Mouse (Mus musculus) urinary bladder, adult 2 months (tissue): Measurements from ENCODE around the gene Pde7b. TPM values are rescaled to one million over a fixed set of nuclear protein-coding genes. Genes with fewer than 3 reads are reported as not detected.

Source experiments
- DNase-seq: peaks from one replicate; pipeline ENCODE4 v3.0.0; 2022; ENCODE audit warnings: low spot score
- polyA plus RNA-seq: library from polyadenylated mRNA; depleted of rRNA; stranded (reverse); fragments of >200 nt; gene quantifications from 2 replicates; pipeline ENCODE4 v1.2.3, GENCODE M21; 2012

Pde7b gene
- polyA plus RNA-seq, 1 experiment = 10.1 TPM

DNA sequence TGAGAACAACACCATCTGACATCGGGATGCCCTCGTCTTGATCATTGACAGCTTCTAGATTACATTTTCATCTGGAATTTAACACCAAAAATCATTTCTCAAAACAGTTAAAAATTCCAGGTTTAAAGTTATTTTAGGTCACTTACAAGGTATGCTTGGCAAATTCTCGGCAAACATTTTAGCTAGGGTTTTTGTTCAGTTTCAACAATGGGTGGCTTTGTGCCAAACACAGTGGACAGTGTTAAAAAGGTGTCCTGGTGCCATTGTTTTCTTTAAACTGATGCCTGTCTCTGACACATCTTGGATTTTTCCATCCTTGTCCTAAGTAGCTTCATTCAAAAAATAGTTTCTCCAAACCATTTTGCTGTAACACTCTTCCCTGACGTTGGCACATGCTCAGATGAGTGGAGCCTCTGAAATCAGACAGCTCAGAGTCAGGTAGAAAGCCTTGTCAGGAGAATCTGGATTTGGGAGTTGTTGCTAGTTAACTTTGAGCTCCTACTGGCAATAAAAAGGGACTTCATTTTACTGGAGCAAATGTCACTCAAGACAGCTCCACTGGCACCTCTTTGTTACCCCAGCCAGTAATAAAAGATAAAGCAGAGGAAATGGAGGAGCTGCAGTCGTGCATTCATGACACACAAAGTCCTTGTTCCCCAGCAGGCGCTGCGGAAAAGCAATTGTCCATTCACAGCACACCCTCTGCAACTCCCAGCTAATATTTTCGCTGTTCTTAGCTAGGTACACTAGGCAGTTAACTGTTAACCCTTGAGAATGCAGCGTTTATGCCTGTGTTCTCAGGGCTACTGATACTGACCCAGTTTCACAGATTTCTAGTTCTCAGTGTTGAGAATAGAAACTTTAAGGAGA, 2.0 kb downstream of the Pde7b start:
- DNase-seq = no peak

DNA sequence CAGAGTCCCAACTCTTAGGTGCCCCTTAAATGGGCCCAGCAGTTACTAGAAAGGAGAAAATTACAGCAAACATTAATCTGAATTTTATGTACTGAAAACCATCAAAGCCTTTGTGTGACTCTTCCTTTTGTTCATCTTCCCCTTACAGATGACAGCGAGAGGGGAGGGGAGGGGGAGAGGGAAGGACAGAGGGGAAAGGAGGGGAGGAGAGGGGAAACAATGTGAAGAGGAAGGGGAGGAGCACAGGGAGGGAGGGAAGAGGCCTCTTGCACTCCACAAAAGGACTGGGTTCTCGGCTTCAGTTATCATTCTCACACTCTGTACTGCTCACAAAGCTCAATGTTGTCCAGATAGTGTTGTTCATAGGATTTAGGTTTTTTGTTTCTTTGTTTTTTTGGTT, 5.7 kb downstream of the Pde7b start:
- DNase-seq = no peak

DNA sequence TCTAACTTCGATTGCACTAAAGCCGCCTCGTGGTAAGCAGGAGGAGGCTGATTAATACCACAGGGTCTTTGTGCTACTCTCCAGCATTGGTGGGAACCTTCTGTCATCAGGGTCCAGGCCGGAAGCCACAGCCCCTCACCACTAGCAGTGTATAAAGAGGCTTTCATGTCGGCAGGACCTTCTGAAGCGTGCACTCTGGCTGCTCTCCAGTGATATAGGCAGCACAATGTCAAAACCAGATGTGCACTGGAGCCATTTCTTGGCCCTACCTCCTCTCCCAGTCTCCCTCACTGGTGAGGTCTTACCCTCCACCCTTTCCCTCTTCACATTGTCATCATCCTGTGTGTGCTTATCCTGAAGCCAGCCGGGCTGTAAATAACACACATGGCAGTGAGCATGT, 24.2 kb downstream of the Pde7b start:
- no peak for DNase-seq

DNA sequence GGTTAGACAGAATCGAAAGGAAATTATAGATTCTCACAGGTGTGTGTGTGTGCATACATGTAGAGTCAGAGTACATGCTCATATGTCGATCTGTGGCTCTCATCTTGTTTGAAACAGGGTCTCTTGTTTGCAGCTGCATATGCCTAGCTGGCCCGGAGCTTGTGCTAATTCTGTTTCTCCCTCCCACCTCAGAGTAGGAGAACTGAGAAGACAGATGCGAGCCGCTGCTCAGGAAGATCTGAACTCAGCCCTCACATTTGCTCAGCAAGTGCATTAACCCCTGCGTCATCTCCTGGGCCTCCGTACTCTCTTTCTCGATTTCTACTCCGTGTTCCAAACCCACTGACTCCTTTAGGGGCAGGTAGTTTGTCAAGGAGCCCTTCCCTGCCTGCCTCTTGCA, 25.0 kb downstream of the Pde7b start:
- no peak for DNase-seq

DNA sequence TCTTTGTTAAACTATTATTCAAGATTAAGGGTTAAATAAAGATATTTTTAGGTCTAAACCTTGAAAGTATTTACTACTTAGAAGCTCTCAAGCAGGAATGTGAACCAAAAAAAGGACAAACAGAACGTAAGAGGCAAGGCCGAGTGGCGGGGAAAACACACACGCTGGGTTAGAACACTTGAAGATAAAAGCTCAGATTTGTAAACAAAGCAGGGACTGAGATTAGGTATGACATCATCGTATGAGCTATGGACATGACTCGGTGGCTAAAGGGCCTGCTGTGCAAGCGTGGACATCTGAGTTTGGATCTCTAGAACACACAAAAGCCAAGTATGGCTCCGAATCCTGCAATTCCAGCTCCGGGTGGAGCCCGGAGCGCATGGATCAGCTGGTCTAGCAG, 29.2 kb downstream of the Pde7b start:
- no peak for DNase-seq

DNA sequence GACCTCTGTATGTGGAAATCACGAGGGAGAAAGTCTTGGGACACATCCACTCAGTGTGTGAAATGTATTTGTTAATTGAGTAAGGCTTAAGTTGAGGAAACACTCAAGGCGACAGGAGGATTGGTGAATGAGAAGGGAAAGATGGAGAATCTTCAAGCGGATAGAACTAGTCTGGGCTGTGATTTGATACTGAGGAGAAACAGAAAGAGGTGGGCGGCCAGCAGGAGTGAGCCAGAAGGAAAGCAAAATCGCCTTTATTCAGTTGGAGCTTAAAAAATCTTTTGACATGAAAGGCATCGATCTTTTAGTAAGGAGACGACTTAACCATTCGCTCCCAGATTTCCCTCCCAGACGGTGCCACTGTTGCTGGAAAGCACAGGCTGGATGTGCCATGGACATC, 34.9 kb downstream of the Pde7b start:
- no peak for DNase-seq

DNA sequence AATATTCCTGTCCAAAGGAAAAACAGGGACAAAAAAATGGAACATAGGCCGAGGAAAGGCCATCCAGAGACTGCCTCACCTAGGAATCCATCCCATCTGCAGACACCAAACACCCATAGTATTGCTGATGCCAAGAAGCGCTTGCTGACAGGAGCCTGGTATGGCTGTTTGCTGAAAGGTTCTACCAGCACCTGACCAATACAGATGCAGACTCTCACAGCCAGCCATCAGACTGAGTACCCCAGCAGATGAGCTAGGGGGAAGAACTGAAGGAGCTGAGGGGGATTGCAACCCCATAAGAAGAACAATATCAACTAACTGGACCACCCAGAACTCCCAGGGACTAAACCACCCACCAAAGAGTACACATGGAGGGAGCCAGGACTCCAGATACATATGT, 40.7 kb downstream of the Pde7b start:
- DNase-seq = no peak

DNA sequence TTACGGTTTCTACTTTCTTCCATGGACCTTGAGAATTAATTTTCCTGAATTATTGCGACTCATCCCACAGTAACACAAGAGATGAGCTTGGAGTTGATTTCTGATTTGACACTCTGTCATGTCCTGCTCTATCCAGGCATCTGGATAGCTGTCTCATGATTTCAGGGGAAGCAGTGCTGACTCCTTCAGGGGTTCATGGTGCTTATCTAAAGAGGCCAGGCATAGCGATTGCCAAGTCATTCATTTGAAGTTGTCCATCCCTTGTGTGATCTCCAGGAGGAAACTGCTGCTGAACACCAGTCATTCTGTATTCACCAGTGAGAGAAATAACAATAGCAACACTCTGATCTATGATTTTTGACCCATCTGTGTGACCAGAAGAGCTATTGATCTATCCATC, 43.9 kb downstream of the Pde7b start:
- DNase-seq = no peak

DNA sequence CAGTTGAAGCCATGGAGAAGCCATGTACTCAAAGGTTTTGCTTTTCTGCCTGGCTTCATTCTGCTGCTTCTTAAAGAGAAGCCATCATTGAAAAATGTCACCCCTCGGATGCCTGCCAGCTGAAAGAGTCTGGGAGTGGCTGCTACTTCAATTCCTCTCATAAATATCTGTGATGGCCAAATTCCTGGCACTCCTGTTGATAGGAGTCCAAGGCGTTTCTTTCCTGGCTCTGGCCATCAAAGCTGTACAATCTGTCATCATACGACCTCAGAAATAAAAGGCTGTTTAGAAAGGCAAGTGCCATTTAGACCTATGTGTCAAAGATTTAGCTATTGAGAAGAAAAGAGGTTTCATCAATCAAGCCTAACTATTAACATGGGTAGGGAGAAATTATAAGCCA, 49.6 kb downstream of the Pde7b start:
- no peak for DNase-seq

DNA sequence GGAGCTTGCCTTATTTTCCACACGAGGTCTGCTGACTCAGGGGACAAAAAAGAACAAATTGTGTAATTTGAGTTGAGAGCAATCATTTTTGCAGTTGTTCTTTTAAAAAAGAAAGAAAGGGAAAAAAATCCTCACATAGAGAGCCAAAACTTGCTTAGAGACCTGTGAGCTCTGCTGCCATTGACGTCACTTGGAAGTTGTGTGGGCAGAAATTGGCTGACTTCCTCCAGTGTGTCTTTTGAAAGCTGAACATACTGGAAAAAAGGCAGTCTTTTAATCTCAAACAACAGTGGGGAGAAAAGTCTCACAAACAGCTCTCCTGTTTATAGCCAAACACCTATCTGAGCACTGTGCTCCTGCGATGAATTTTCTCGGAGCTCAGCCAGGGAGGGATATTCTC, 51.1 kb downstream of the Pde7b start:
- DNase-seq = no peak

DNA sequence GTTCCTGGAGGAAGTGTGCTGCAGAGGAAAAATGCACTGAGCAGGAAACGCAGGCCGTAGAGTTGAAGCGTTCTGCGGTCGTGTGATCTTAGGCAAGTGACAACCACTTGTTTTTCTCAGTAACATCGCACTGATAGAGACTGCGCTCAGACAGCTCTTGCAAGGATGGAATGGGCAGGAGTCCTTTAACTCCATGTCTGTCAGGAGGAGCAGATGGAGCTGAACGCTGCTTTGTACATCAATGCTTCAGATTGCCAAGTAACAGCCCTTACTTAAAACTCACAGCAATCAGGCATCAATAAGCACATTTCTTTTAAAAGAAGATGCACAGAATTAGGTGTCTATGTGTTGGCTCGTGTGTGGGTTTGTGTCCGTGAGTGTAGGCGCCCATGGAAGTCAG, 52.3 kb downstream of the Pde7b start:
- DNase-seq = no peak

DNA sequence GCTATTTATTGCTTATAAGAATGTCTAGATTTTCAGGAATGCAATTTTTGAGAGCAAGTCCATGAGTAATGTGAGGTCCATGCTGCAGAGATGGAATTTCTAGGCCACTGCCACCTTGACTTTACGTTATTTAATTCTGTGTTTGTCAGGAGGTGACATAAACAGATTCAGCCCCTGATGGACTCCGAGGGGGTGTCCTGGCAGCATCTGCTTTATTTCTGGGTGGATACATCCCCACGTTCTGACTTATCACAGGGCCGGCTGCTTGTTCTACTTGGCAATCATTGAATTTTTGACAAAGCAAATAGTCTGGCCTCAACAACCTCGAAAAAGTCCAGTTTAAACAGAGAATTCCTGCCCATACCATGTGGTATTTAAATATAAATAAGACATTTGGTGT, 53.3 kb downstream of the Pde7b start:
- DNase-seq = no peak

DNA sequence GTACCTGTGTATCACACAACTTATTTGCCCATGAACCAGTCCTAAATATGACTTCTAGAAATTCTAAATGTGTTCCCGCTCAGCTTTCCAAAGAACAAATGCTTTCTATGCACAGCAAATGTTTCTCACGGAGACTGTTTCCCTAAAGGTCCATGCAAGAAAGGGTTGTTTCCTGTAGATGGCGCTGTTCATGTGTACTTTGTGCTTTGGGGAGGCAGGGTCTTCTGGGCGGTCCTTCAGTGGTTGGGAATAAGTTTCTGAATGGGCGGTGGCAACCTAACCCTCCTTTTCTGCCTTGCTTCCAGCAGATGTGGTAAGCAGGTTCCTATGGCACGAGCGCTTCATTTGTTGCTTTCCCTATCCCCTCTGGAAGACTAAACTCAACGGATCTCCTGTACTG, 54.3 kb downstream of the Pde7b start:
- DNase-seq = no peak

DNA sequence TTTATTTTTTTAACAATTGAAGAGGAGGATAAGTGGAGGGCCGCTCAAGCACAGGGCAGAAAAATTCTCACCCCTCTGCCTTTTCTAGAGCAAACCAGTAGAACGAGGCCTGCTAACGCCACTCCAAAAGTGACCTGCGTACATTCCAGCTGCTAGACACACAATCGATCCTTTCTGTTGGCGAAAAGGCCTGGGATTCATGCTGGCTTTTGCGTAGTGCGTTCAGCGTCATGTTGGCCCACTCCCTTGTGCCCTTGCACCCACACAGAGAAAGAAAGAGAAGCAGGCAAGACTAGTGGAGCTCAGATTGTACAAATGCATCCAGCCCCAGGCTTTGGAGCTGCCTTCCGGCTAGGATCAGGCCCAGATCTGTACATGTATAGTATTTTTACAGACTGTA, 55.4 kb downstream of the Pde7b start:
- no peak for DNase-seq

DNA sequence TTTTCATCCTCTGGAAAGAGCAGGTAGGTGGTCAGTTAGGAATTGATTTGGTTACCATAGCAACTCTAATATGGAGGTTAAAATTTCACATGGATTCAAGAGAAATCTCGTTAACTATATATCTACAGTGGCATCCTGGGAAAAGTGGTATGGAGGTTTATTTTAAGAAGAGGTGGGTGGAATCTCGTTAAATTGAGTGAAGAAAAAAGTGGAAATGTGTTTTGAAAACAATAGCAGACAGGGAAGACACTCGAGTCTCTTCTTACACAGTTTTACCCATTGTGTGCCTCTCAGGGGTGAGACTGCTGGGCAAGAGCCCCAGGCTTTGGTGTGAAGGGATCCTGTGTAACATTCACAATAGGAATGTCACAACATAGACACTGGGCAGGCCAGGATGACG, 56.3 kb downstream of the Pde7b start:
- DNase-seq = no peak

DNA sequence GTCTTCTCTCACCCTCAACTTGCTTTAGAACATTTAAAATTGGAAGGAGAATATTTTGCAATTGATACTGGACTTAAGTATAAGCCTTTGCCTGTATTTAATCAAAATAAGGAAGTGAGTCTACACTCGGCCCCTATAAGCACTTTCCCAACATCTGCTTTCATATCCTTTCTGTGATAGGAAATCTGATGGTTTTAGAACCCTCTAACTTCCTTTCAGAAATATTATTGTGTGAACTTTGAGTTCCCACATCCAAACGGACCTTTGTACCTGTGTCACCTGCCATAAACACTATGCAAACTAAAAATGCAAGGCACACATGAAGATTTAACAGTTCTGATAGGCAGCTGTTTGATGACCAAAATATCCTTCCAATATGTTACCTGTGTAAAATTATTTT, 58.2 kb downstream of the Pde7b start:
- DNase-seq = no peak

DNA sequence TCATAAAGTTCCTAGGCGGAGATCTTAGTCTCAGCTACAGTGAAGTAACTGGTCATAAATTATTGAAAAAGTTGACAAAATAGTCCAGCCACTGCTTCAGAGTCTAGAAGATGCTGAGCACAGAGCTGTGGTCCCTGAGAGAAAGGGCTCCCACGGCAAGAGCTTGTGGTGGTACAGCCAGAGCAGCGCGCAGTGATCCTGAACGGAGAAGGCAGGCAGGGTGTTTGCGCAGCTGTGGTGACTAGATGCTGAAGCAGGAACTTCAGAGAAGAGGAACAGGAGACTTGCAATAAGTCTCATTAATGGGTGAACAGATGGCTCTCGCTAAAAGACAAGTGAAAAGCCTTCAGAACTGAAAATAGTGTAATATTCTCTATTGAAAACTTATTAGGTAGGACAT, 61.9 kb downstream of the Pde7b start:
- no peak for DNase-seq

DNA sequence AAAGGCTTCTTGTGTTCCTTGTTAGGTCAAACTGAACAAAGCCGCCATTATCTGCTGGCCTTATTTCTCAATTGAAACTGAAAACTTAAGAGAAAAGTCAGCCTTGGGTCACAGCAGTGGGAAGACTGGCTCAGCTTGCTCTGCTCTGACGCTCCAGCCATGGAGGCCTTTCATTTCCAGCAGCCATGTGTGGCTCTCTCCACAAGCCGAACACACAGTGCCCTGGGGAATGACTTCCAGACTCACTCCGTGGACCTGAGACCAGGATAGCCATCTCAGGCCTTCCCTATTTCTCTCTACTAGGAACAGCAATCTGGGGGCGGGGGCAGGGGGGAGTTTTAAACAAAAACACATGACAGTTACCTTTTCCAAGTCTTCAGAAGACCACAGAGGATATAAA, 63.2 kb downstream of the Pde7b start:
- no peak for DNase-seq

DNA sequence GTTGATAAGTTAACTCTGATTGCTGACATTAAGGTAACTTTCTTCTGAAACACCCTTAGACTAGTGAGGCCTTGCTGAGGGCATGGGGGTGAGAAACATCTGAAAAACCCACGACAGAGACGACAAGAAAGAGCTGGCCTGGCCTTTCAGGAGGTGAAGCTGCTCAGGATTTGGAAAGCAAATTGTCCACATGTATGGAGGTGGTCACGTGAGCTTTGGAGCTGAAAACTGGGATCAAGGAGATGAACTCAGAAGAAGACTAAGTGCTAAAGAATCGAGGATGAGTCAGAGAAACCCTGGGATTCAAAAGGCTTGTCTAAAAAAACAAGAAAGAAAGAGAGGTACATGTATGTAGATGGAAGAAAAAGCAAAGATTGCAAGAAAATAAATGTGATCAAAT, 65.2 kb downstream of the Pde7b start:
- no peak for DNase-seq

DNA sequence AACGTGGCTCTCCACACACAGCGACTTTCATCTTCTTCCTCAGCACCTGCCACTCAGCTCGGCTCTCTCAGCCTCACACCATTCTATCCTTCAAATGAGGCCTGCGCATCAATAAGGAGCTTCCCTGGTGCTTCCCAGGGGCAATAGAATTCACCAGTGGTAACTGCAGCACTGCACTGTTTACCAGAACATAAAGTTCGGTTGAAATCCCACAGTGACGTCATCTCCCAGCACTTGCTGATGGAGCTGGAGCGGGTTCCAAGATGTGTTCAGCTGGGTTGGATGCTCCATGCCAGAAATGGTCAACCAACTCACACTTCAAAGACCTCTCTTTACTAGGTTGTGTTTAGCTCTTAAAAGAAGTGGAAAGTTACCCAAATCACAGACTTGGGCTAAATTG, 65.6 kb downstream of the Pde7b start:
- no peak for DNase-seq

DNA sequence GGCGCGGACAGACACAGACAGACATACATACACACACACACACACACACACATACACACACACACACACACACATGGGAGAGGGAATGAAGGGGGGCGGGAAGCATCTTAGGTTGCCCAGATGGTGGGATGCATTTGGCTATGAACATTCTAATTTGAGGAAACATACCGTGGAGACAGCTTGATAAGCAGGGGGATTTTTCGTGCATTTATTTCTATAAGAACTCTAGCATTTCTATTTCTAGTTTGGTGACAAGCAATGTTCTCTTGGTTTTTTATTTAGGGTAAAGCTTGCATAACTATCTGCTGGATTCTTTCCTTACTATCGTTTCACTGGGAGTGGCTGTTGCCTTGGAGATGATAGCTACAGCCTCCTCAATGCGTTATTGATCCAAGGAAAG, 66.2 kb downstream of the Pde7b start:
- no peak for DNase-seq

DNA sequence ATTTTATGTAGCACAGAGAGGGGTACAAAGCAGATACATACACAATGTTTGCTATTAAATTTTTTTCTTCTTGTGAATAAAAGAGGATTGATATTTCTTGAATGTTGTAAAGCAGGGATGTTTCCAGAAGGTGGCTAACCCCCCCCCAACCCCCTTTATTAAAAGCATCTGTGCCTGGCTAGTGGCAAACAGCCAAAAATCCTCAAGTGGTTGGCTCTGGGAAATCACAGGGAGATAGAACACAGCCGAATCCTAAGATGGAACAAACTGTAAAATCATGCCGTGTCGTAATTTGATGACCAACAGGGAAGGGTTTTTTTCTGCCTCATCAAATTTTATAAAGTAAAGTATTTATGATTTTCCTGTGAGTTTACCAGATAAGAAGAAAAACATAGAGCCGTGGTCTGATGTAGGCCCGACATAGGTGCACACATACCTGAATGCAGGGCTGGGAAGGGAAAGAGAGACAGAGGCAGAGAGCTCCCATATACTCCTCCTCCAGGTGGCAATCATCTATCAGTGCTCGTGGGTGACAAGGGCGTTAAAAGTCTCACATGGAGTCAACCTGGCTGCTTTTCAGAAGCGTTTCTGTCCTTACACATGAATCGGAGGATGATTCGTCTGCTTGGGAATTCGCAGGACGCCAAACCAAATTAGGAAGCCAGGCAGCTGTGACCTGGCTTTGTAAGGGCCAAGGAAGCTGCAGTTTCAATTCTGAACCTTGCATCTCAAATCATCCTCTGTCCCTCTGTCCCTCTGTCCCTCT, 67.4 kb downstream of the Pde7b start:
- DNase-seq = no peak

DNA sequence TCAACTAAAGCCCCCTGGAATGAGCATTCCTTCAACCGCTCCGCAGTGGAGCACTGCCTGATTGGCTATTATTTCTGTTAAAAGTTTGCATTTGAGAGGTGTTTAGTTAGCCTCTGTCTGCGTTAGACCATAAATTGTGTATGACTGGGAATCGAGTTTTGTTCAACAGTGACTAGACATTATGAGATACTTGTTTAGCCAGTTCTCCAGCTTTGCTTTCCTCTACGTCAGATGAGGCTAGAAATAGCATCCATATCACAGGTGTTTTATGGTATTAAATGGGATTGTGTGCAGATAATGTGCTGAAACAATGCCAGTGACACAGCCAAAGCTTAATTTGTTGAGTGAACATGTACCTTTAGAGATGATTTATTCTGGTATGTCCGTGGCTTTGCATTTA, 70.3 kb downstream of the Pde7b start:
- DNase-seq = no peak

DNA sequence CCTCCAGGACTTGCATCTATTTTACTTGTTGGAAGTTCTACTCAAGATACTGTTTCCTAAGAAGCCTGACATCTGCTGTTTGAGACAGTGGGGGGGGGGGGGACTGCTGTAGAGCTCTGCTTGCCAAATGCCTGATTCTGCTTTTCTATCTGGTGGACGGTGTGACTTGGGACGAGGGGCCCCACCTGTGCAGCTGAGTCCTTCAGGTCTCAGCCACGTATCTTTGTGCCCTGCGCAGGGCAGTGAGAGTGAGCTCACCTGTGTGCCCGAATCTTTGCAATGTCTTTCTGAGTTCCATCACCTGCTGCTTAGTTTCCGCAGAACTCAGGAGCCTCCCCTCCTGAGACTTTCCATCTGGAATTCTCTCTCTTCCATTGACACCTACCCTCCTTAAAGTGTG, 70.7 kb downstream of the Pde7b start:
- DNase-seq = no peak
